Mouse (Mus musculus) liver, postnatal 0 days (tissue): ENCODE data around the gene Syt6. TPM values are rescaled to one million over a fixed set of nuclear protein-coding genes. Genes with fewer than 3 reads are reported as not detected.

Experiments
- ATAC-seq: fragments of 200-750 bp; cut with Nextera tagmentation; 2 replicates; pipeline ENCODE4 v1.8.0; 2017; ENCODE audit warnings: mild to moderate bottlenecking, moderate library complexity
- DNase-seq: peaks from one replicate; pipeline ENCODE4 v3.0.0-alpha.2; 2016
- H3K27ac ChIP-seq: fragments of 300-500 bp; sonication (generic); 2 replicates; pipeline ENCODE4 v1.5.1; 2014; ENCODE audit warnings: antibody characterized with exemption, moderate library complexity, mild to moderate bottlenecking, low read depth
- H3K27me3 ChIP-seq: fragments of 300-500 bp; sonication (generic); 2 replicates; pipeline ENCODE4 v1.6.1; 2014; ENCODE audit warnings: low read length, control low read depth, mixed read lengths; ENCODE audit not compliant: insufficient read depth
- H3K36me3 ChIP-seq: fragments of 300-500 bp; sonication (generic); replicated peaks from 2 replicates; pipeline ENCODE4 v1.6.1; 2014; ENCODE audit warnings: mild to moderate bottlenecking, control low read depth, low read length, moderate library complexity, mixed read lengths; ENCODE audit not compliant: insufficient read depth
- H3K4me1 ChIP-seq: fragments of 300-500 bp; sonication (generic); 2 replicates; pipeline ENCODE4 v1.6.1; 2014; ENCODE audit warnings: antibody characterized with exemption, mild to moderate bottlenecking, control low read depth; ENCODE audit not compliant: insufficient read depth
- H3K4me2 ChIP-seq: fragments of 300-500 bp; sonication (generic); 2 replicates; pipeline ENCODE4 v1.6.1; 2014; ENCODE audit warnings: low read depth, mild to moderate bottlenecking, low read length, moderate library complexity, mixed read lengths
- H3K4me3 ChIP-seq: fragments of 300-500 bp; sonication (generic); 2 replicates; pipeline ENCODE4 v1.5.1; 2014; ENCODE audit warnings: low read depth, low read length
- H3K9ac ChIP-seq: fragments of 300-500 bp; sonication (generic); replicated peaks from 2 replicates; pipeline ENCODE4 v1.6.1; 2014; ENCODE audit warnings: mild to moderate bottlenecking, moderate library complexity
- H3K9me3 ChIP-seq: fragments of 300-500 bp; sonication (generic); 2 replicates; pipeline ENCODE4 v1.6.1; 2016; ENCODE audit warnings: mild to moderate bottlenecking, control low read depth, low read length, mixed read lengths
- CTCF ChIP-seq: sonication (generic); IDR thresholded peaks from 2 replicates; pipeline ENCODE4 v1.5.1; 2016; ENCODE audit warnings: antibody characterized with exemption, low read depth
- EP300 ChIP-seq: IDR thresholded peaks from 2 replicates; pipeline ENCODE4 v1.6.1; 2016; ENCODE audit warnings: antibody characterized with exemption, low read depth, mild to moderate bottlenecking
- WGBS: fragments of 180-500 bp; shearing (Covaris S2); extraction: QIAGEN DNeasy Blood & Tissue Kit; methylation state at CpG from one replicate; pipeline ENCODE4 v1.1.7; 2014; ENCODE audit not compliant: insufficient replicate concordance; 5-methylcytosine and 5-hydroxymethylcytosine counted together
- microRNA-seq: library from miRNA; unstranded; fragments of <30 nt; microRNA quantifications from one replicate; pipeline ENCODE4, GENCODE M21; 2016
- polyA plus RNA-seq: library from polyadenylated mRNA; unstranded; fragments of >200 nt; fragmentation: Nextera tagmentation; extraction: Ambion mirVana; gene quantifications from 2 replicates; pipeline ENCODE4 v1.2.1, GENCODE M21; 2015

The Syt6 gene
- polyA plus RNA-seq, 1 experiment from 2014 or later: not detected

DNA sequence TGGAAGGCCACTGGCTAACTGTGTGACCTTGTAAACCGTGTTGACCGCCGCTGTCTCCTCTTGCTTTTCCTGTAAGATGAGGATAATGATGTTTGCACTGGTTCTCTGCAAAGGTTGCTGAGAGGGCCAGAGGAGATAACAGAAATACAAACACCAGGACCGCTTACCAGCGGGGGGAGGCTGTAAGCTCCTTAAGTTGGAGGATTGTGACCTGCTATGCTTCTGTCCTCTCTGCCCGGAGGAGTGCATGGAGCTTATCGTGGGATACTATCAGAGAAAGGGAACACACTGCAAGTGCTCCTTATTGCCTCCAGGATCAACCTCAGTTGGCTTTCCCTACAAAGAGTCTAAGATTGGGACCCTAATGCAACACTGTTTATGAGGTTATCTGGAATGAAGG lies 97.7 kb downstream of the Syt6 start:
- no peak overlapping the region for H3K4me2 ChIP-seq
- H3K4me1 ChIP-seq: no peaks in the 10 kb centered on the region
- TF ChIP-seq EP300: no peak
- TF ChIP-seq CTCF: no peak
- 43% methylated on average over 7 of the region's 7 CpGs for WGBS
- no peaks in the 10 kb centered on the region for H3K36me3 ChIP-seq
- no peak overlapping the region for H3K9ac ChIP-seq
- no peak overlapping the region for H3K27ac ChIP-seq
- no peak for ATAC-seq
- no peaks in the 10 kb centered on the region for H3K27me3 ChIP-seq
- H3K4me3 ChIP-seq: no peak overlapping the region
- no peaks in the 10 kb centered on the region for H3K9me3 ChIP-seq
- DNase-seq: no peak

DNA sequence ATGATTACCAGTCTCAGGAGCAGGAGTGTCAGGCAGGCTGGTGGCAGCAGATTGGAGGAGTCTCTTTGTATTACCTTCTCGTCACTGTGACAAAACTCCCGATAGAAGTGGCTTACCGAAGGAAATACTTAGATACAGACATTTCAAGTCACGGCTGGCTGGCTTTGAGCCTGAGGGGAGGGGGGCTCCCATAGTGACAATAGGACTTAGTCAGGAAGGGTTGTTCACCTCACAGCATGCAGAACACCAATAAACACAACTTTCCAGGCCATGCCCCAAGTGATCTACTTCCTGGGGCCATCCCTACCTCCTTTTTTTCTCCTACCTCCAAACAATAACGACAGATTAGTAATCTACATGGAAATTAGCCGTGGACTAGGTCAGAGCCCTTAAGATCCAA lies 103.8 kb downstream of the Syt6 start:
- H3K27me3 ChIP-seq: 0 out of 2 replicates have a peak, but pooled peaks cover 3% of the 10 kb centered on the region
- DNase-seq (no peak), ATAC-seq (no peak)
- H3K36me3 ChIP-seq: no peaks in the 10 kb centered on the region
- H3K4me2 ChIP-seq: no peak overlapping the region
- H3K9me3 ChIP-seq: no peaks in the 10 kb centered on the region
- no peaks in the 10 kb centered on the region for H3K4me1 ChIP-seq
- no peak overlapping the region for H3K9ac ChIP-seq
- H3K27ac ChIP-seq: no peak overlapping the region
- 61% methylated on average over 6 of the region's 6 CpGs for WGBS
- no peak for TF ChIP-seq CTCF
- TF ChIP-seq EP300: no peak
- H3K4me3 ChIP-seq: no peak overlapping the region

DNA sequence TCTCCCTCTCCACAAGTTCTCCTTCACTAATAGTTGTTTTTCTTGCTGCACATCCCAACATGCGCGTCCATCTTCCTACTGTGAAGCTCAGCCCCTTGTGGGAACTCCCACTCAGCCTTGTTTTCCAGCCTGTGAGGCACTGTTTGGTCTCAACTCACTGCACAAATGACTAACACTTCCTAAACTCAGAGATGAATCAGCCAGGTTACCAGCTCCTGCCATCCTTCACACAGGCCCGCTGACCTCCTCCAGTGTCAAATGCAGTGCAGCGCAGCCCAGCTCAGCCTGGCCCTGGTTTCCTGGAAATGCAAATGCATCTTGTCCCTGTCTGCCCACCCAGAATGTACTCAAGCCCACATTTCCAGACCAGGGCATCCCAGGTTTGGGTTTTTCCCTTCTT lies 107.4 kb downstream of the Syt6 start:
- no peak for TF ChIP-seq CTCF
- TF ChIP-seq EP300: no peak
- H3K4me2 ChIP-seq: no peak overlapping the region
- H3K36me3 ChIP-seq: no peaks in the 10 kb centered on the region
- no peaks in the 10 kb centered on the region for H3K9me3 ChIP-seq
- DNase-seq (no peak), ATAC-seq (no peak)
- H3K4me1 ChIP-seq: no peaks in the 10 kb centered on the region
- H3K27me3 ChIP-seq: 0 out of 2 replicates have a peak, but pooled peaks cover 3% of the 10 kb centered on the region
- 52% methylated on average over 4 of the region's 4 CpGs for WGBS
- H3K9ac ChIP-seq: no peak overlapping the region
- H3K27ac ChIP-seq: no peak overlapping the region
- H3K4me3 ChIP-seq: no peak overlapping the region

DNA sequence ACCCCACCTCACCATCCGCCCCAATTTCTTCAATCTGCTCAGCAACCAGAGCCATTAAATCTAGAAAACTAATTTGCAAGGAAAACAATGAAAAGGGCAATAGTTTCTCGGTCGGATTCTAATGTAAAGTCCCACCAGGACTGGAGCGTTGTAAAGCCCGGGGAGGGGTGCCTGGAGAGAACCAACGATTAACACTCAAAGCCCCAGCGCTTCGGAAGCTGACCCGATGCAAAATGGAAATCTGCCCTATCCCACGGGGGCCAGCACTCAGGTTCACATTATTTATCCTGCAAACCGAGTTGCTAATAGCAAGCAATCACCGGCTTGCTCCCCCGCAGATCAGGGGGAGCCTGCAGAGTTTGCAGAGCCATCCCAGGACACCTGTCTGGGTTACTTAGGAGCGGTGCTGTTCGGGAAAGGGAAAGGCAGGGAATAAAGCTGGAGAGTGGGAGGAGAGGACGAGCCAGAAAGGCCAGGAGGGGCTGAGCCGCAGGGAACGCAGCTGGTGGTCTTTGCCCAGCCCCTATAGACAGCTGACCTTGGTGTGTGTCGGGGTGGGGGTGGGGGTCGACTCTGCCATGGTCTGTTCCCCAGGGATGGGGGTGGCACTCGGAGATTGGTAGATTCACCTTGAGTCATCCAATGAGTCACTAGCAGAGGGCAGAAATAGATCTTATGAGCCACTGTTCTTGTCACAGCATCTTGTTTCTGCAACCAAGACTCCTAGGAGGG lies 108.4 kb downstream of the Syt6 start:
- H3K4me1 ChIP-seq: no peaks in the 10 kb centered on the region
- ATAC-seq: no peak
- no peaks in the 10 kb centered on the region for H3K36me3 ChIP-seq
- no peaks in the 10 kb centered on the region for H3K9me3 ChIP-seq
- H3K9ac ChIP-seq: no peak overlapping the region
- no peak for TF ChIP-seq CTCF
- TF ChIP-seq EP300: no peak
- 12% methylated on average over 21 of the region's 21 CpGs for WGBS
- H3K4me2 ChIP-seq: no peak overlapping the region
- 0 out of 2 replicates have a peak, but pooled peaks cover 3% of the 10 kb centered on the region for H3K27me3 ChIP-seq
- H3K4me3 ChIP-seq: no peak overlapping the region
- no peak for DNase-seq
- H3K27ac ChIP-seq: no peak overlapping the region

DNA sequence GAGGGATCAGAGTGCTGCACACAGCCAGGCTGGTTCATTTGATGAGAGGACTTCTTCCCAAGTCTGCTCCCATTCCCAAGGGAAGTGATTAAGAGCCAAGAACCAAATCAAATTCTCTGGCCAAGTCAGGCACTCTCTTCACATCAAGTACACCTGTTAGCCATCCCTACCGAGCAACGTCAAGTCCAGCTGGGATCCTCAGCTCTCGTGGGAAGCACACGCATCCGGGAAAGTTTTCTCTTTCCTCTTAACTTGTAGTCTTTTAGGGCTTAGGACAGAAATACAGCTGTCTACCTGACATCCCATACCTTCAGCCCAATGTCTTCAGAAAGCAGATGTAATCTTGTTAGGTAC lies 108.9 kb downstream of the Syt6 start:
- Histone ChIP-seq H3K36me3 (no peaks in the 10 kb centered on the region), H3K9ac (no peak overlapping the region), H3K4me1 (no peaks in the 10 kb centered on the region), H3K9me3 (no peaks in the 10 kb centered on the region), H3K4me2 (no peak overlapping the region), H3K4me3 (no peak overlapping the region), H3K27me3 (0 out of 2 replicates have a peak, but pooled peaks cover 3% of the 10 kb centered on the region), H3K27ac (no peak overlapping the region)
- TF ChIP-seq CTCF: no peak
- TF ChIP-seq EP300: no peak
- WGBS: 47% methylated on average over 5 of the region's 5 CpGs
- no peak for ATAC-seq
- DNase-seq: no peak

DNA sequence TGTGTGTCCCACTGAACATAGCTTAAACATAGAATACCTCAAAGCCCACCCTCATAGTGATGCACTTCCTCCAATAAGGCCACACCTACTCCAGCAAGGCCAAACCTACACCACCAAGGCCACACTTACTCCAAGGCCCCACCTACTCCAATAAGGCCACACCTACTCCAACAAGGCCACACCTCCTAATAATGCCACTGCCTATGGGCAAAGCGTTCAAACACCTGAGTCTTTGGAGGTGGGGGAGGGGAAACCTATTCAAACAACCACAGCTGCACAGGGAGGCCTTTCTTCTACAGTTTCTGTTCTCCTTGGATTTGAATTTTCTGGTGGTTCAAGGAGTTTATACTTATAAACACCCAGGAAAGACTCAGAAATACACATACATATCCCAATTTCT lies 114.0 kb downstream of the Syt6 start:
- Histone ChIP-seq H3K4me3 (no peak overlapping the region), H3K36me3 (no peaks in the 10 kb centered on the region), H3K4me2 (no peak overlapping the region), H3K4me1 (no peaks in the 10 kb centered on the region), H3K27me3 (no peaks in the 10 kb centered on the region), H3K27ac (no peak overlapping the region), H3K9ac (no peak overlapping the region), H3K9me3 (no peaks in the 10 kb centered on the region)
- DNase-seq (no peak), ATAC-seq (no peak)
- WGBS: 56% methylated on average over 1 of the region's 1 CpGs
- TF ChIP-seq EP300: no peak
- no peak for TF ChIP-seq CTCF

DNA sequence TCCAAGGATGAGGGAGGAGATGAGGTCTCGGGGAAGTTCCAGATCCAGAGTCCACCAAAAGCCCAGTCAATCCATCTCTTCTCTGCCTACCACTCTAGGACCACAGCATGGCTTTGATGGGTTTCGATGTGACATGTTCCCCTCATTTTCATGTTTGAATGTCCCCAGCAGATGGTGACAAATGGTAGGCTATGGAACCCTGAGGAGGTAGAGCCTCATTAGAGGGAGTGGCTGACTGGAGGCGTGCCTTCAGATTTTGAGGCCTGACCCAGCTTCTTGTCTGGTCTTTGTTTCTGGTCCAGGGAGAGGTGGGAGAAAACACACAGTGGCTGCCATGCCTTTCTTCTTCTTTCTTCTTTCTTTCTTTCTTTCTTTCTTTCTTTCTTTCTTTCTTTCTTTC lies 115.5 kb downstream of the Syt6 start:
- H3K4me2 ChIP-seq: no peak overlapping the region
- DNase-seq: no peak
- H3K4me3 ChIP-seq: no peak overlapping the region
- H3K27ac ChIP-seq: no peak overlapping the region
- no peaks in the 10 kb centered on the region for H3K27me3 ChIP-seq
- 74% methylated on average over 3 of the region's 3 CpGs for WGBS
- ATAC-seq: no peak
- no peaks in the 10 kb centered on the region for H3K9me3 ChIP-seq
- TF ChIP-seq EP300: no peak
- peak; percentile 44 for TF ChIP-seq CTCF
- H3K4me1 ChIP-seq: no peaks in the 10 kb centered on the region
- no peaks in the 10 kb centered on the region for H3K36me3 ChIP-seq
- H3K9ac ChIP-seq: no peak overlapping the region

Small RNA genes within 50 kb of the gene (microRNA-seq; reads per million reads assigned to microRNA genes)
- not detected for gene Gm25325

Other genes starting within 250 kb of the Syt6 start
- gene Atg4a-ps, start 70.8 kb downstream of the Syt6 start, polyA plus RNA-seq: 0.18 and 0.20 TPM in 2 replicates
- 2.6 TPM in 2 replicates for gene Olfml3, start 162.8 kb downstream of the Syt6 start, polyA plus RNA-seq
- not detected in 2 replicates for gene Gm10964, start 164.1 kb downstream of the Syt6 start, polyA plus RNA-seq
- 7.6 and 8.3 TPM in 2 replicates for gene Hipk1, start 216.3 kb downstream of the Syt6 start, polyA plus RNA-seq
- 19.0 and 22.8 TPM in 2 replicates for gene Dclre1b, start 234.2 kb downstream of the Syt6 start, polyA plus RNA-seq
- 12.5 and 14.1 TPM in 2 replicates for gene Ap4b1, start 234.3 kb downstream of the Syt6 start, polyA plus RNA-seq
- gene Gm43064, start 234.3 kb downstream of the Syt6 start, polyA plus RNA-seq: 0.12 TPM in 1 of 2 replicates, not detected in the other